Mouse (Mus musculus) MEL-GATA-1-ER (cell line): ENCODE measurements around the gene Acot7.

ENCODE experiments used
- DNase-seq: peaks from one replicate; pipeline ENCODE4 v3.0.0-alpha.2; 2012; ENCODE audit warnings: low read depth; ENCODE audit errors: extremely low read depth

The Acot7 gene

GRCm38 (mm10) chr4:152151451-152151965 is 26.4 kb upstream of the Acot7 start:
- DNase-seq, result peak; percentile 39

DNA sequence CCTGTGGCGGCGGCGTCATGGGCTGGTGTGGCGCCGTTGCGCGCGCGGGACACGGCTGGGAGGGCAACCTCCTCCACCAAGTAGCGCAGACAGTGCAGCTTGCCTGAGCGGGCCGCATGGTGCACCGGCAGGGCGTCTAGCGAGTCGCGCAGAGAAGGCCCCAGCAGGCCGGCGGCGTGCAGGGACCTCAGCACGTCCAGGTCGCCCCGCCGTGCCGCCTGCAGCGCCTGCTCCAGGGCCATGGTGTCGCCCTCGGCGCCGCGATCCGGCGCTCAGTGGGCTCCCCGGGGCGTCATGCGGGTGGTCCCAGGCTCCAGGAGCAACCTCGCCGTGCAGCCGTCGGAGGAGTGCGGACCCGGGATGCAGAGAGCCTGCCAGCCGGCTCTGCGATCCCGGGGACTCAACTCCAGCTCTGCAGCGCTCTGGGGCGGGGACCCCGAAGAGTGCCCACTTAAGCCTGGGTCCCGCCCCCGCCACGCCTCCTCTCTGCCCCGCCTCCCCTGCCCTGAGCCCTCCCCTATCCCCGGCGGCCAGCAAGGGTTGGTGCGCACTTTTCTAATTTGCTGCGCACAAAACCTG is 25.9 kb upstream of the Acot7 start, which contains the start of gene Espn:
TSS of gene Espn (minus strand) at position 406 of the 579 bp plus-strand sequence.
- DNase-seq, result peak; percentile 57

DNA sequence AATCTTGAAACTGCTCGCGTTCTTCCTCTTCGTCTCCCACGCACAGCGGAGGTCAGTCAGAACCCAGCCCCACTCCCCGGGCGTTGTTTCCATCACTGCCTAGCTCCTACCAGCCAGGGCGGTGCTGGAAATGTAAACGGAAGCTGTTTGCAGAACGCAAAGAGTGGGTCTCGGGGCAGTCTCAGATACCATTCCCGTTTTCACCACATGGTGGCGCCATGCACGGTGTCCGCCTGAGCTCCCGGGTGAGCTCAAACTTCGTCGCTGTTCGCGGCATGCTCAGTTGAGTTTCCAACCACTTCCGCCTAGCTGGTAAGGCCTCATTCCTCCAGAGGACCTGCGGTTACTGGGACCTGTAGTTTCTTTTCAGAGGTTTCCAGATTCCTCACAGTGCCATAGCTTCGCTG is 24.2 kb upstream of the Acot7 start:
- DNase-seq, result peak; percentile 92

DNA sequence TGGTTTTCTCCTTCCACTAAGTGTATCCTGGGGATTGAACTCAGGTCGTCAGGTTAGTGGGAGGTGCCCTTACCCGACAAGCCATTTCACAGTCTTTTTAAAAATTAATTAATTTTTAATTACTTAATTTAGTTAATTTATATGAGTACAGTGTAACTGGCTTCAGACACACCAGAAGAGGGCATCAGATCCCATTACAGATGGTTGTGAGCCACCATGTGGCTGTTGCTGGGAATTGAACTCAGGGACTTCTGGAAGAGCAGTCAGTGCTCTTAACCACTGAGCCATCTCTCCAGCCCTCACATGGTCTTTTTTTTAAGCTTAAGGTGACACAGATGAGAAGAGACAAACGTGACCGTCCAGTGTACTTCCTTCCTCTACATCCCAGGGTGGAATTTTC is 22.9 kb upstream of the Acot7 start:
- no peak for DNase-seq

- DNase-seq, result peak; percentile 49
Measured at GRCm38 (mm10) chr4:152157779-152158584, 20.0 kb upstream of the Acot7 start.

DNA sequence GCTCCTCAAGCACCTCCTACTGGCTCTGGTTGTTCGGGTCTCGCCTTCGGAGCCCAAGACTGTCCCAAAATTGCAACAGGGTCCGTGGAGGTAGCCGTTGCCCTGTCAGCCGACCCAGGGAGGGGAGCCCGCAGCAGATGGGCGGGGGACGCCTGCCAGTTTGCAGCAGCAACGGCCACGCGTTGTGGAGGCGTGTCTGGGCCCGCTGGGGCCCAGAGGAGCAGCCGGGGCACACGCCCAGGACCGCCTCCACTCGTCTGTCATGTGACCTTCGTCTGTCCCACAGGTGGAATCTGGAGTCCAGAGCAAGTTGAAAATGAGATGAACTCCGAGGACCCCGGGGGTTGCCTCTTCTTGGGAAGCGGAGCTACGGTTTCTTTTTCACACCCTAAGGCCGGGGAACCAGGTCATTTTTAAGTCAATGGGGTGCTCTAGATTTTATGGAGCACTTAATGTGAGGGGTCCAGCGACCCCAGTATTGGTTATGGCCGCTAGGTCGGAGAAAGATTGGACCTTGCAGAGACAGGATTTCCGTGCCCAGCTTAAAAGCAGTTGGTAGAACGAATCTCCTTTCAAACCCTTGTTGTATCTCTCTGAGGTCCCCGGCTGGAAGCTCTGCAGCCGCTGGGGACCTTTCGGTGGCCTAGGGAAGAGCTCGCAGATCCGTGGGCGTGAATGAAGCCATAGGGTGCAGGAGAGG is 19.2 kb upstream of the Acot7 start, which contains the start of gene Hes2:
TSS of gene Hes2 (plus strand) at position 283 of the 700 bp plus-strand sequence.
- DNase-seq, result no peak

DNA sequence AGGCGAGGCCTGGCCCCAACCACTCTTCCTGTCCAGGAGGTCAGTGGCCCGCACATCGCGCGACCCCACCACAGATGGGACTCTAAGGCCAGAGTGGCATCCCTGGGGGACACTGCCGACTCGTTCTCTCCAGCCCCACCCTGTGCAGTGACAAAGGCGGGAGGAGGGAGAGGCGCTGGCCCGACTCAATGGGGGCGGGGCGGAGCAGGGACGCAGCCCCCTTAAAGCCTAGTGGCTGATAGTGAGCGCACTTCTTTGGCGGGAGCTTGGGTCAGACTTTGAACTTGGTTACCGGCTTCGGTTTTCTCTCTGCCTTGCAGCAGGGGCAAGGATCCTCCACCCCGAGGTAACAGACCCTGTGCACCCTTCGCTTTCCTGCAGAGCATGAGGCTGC is 18.7 kb upstream of the Acot7 start:
- DNase-seq, result no peak

DNA sequence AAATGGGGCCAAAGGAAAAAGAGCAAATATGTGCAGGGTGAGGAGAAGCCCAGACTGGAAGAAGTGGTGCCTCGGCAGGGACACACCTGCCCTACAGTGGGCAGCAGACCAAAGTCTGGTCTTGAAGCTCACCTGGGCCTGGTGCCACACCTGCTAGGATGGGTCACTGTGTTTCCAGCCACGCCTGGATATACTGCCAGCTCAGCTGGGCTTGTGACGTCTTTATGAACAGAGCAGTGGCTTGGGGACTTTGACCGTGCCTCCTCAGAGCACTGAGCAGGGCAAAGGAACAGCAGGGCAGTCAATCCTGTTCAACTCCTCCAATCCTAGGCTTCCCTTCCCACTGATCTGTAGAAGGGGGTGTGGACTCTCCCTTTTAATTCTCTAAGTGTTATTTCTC is 17.2 kb upstream of the Acot7 start:
- DNase-seq, result no peak

DNA sequence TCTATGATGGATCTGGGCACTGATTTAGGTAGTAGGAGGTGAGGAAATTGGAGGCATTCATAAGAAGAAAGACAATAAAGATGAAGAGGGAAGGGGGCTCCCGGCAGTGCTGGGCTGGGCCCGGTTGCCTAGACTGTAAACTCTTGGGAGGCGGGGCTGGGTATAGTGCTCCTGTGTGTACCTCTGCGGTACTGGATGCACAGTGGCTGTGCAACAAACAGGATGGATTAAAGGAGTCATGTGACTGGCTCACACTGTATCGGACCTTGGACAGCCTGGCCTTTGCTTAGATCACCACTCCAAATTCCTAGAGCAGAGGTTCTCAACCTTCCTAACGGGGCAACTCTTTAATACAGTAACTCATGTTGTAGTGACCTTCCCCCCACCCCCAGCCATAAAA is 16.3 kb upstream of the Acot7 start:
- DNase-seq, result no peak

DNA sequence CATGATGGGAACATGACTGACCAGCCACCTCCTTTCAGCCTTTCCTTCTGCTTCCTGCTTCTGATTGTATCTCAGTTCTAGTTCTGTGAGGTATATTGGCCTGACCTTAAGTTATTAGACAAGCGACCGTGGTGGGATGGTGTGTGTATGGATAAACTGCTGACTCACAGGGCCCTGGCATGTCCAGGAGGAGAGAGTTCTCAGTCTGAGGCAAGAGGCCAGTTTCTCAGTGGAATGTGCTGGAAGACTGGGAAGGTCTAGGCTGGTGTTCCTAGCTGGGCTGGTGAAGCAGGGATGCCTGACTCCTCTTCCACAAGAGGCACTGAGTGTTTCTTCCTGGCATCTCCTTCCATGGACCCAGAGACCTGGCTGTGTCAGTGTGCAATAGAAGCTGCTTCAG is 15.2 kb upstream of the Acot7 start:
- DNase-seq, result no peak

DNA sequence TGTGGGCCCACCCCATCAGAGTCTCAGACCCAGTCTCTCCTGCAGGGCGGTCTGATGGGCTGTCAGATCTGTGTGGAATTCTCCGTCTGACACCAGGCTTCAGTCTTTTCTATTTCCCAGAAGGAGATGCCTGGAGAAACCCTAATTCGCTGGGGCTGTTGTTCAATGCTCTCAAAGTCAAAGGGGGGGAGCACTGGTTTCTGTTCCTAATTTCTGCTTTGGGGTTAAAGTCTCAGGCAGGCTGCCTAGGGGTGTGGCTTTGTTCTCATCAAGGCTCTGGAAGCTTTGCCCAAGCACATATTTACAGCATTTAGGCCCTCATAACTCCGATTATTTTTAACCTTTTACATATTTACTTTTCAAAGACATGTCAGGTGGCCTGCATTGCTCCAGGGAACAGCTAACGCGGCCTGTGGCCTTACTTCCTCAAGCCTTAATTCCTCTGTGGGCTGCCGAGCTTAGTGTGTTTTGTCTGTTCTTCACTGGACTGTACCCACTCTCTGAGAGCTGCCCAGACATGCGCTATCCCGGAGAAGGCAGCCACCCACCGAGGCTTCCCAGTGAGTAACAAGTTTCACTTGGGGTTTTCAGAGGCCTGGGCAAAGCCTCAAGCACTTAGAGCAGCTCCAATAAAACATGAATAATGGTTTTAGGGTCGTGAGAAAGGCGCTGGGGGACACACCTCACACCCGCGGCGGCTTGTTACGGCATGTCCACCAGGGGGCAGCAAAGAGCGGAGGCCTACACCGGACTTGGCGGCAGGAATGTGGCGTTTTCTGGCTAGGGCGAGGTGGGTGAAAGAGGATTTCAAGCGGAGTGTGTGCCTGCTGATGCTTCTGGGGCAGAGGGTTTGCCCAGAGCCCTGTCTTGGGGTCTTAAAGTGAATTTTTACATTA is 12.7 kb upstream of the Acot7 start:
- no peak for DNase-seq

GRCm38 (mm10) chr4:152168052-152168451 is 9.9 kb upstream of the Acot7 start:
- DNase-seq, result no peak

- DNase-seq, result no peak
Measured at GRCm38 (mm10) chr4:152169103-152169502, 8.8 kb upstream of the Acot7 start.

DNA sequence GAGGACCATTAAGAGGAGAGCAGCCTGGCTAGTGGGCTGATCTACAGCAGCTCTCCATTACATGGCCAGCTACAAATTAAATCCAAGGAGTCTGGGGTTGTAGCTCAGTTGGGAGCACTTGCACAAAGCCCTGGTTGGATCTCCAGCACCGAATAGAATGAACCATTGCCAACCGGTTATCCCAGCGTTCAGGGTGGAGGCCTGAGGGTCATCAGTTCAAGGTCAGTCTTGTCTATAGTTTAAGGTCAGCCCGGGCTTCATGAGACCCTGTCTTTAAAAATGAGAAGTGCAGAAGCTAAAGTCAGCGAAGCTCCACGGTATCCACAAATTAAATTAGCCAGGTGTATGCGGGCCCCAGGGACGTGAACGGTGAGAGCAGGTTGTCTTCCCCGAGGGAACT is 7.6 kb upstream of the Acot7 start:
- DNase-seq, result no peak

DNA sequence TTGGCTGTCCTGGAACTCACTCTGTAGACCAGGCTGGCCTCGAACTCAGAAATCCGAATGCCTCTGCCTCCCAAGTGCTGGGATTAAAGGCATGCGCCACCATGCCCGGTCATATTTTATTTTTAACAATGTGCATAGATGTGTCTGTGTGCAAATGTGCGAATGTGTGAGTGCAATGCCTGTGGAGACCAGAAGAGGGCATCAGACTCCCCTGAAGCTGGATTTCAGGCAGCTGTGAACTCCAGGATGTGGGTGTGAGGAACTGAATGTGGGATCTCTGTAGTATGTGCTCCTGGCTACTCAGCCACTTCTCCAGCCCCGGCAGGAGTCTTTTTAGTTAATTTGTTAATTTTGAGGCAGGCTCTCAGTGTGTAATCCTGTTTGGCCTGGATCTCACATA is 6.4 kb upstream of the Acot7 start:
- DNase-seq, result no peak

DNA sequence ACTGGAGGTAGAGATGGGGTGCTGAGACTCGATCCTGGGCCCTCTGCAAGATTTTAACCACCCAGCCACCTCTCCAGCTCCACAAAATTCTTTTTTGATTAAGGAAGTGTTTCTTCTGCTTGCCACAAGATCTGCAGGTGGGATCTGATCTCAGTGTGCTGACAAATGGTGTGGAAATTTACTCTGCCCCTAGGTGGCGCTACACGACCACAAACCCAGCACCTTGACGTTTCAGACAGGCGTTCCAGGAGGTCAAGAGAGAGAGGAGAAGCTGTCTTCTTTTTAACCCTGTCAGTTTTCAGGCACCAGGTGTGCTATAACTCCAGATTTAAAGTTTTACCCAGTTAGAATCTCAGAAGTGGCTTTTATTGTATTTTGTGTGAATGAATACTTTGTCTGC is 4.9 kb upstream of the Acot7 start:
- no peak for DNase-seq

DNA sequence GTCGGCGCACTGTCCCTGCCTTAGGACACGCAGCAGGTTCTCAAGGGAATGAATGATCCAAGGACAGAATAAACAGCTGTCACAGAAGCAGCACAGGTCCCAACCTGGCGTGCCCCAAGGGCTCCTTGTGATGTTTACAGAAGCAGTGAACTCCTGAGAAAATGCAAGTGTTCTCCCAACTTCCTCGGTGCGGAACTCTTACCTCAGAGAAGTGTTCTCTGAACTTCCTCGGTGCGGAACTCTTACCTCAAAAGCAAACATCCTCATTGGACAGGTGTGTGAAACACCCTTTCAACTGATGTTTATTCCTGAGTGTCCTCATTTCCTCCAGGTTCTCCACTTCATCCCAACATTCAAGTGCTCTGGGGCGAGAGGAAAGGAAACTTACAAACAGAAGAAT is 4.0 kb upstream of the Acot7 start:
- no peak for DNase-seq

- no peak for DNase-seq
Measured at GRCm38 (mm10) chr4:152176638-152177037, 1.3 kb upstream of the Acot7 start.

- no peak for DNase-seq
Measured at GRCm38 (mm10) chr4:152177174-152177536, 779 bp upstream of the Acot7 start.

GRCm38 (mm10) chr4:152178344-152178864 is 470 bp downstream of the Acot7 start:
- DNase-seq, result no peak
